Mouse (Mus musculus): Measurements from ENCODE around the gene Foxj3.

- TF ChIP-seq SRF (IDR thresholded peaks at IDR 0.05; ENCODE audit: control insufficient read depth, insufficient read length, low read depth) (no peak), TCF12 (IDR thresholded peaks at IDR 0.05; ENCODE audit: insufficient read depth, poor library complexity, severe bottlenecking) (no peak), POLR2A (IDR thresholded peaks at IDR 0.05; ENCODE audit: insufficient read length, low read depth) (no peak), MYOG (IDR thresholded peaks at IDR 0.05; ENCODE audit: control insufficient read depth in 1 of 3, insufficient read depth in 1 of 3, insufficient read length in 2 of 3, low read depth in 2 of 3) (no peak), MAX (IDR thresholded peaks at IDR 0.05; ENCODE audit: low read depth) (no peak), E2F4 (IDR thresholded peaks at IDR 0.05; ENCODE audit: insufficient read depth) (no peak), CEBPB (IDR thresholded peaks at IDR 0.05; ENCODE audit: insufficient read depth, poor library complexity, severe bottlenecking) (peak; percentile 78), POLR2AphosphoS2 (IDR thresholded peaks at IDR 0.05; ENCODE audit: insufficient read length, low read depth) (no peak), MYOD1 (IDR thresholded peaks at IDR 0.05; ENCODE audit: control insufficient read depth in 1 of 3, insufficient read length in 2 of 3, low read depth in 2 of 3) (no peak), TCF3 (IDR thresholded peaks at IDR 0.05; ENCODE audit: insufficient read length, low read depth) (no peak)
Measured at GRCm38 (mm10) chr4:119614078-119614477, 77.3 kb downstream of the Foxj3 start.
